Mouse (Mus musculus): ENCODE results near the gene Shmt1. TPM values are rescaled to one million over a fixed set of nuclear protein-coding genes. Genes with fewer than 3 reads are reported as not detected.

Shmt1 gene
- polyA plus RNA-seq, 1 experiment = 15.3 TPM

GRCm38 (mm10) chr11:60796342-60796741 is 15.2 kb downstream of the Shmt1 start:
- TF ChIP-seq CTCF (IDR thresholded peaks at IDR 0.05; ENCODE audit: extremely low read depth, insufficient read length, insufficient replicate concordance, low read depth, low read length) (no peak), POLR2A (IDR thresholded peaks at IDR 0.05; ENCODE audit: low read depth, low read length) (no peak)
- no peak overlapping the region for H3K4me3 ChIP-seq (ENCODE audit: low read depth, low read length)
- no peaks in the 10 kb centered on the region for H3K27me3 ChIP-seq (ENCODE audit: control insufficient read depth, insufficient read depth, low read length)
- H3K27ac ChIP-seq (ENCODE audit: insufficient read depth, low read depth, low read length) = no peak overlapping the region
- 84% methylated on average over 11 of the region's 11 CpGs for WGBS
- H3K36me3 ChIP-seq (ENCODE audit: control insufficient read depth, insufficient read depth, low read length) = peaks cover 27% of the 10 kb centered on the region
- no peaks in the 10 kb centered on the region for H3K4me1 ChIP-seq (ENCODE audit: control insufficient read depth, insufficient read depth, insufficient read length, low read length)

GRCm38 (mm10) chr11:60790472-60790871 is 21.0 kb downstream of the Shmt1 start:
- no peaks in the 10 kb centered on the region for H3K27me3 ChIP-seq (ENCODE audit: control insufficient read depth, insufficient read depth, low read length)
- H3K27ac ChIP-seq (ENCODE audit: insufficient read depth, low read depth, low read length) = no peak overlapping the region
- H3K4me3 ChIP-seq (ENCODE audit: low read depth, low read length) = no peak overlapping the region
- H3K4me1 ChIP-seq (ENCODE audit: control insufficient read depth, insufficient read depth, insufficient read length, low read length) = no peaks in the 10 kb centered on the region
- TF ChIP-seq POLR2A (IDR thresholded peaks at IDR 0.05; ENCODE audit: low read depth, low read length) (no peak), CTCF (IDR thresholded peaks at IDR 0.05; ENCODE audit: extremely low read depth, insufficient read length, insufficient replicate concordance, low read depth, low read length) (no peak)
- 66% methylated on average over 2 of the region's 2 CpGs for whole genome bisulfite sequencing
- H3K36me3 ChIP-seq (ENCODE audit: control insufficient read depth, insufficient read depth, low read length) = peaks cover 58% of the 10 kb centered on the region

DNA sequence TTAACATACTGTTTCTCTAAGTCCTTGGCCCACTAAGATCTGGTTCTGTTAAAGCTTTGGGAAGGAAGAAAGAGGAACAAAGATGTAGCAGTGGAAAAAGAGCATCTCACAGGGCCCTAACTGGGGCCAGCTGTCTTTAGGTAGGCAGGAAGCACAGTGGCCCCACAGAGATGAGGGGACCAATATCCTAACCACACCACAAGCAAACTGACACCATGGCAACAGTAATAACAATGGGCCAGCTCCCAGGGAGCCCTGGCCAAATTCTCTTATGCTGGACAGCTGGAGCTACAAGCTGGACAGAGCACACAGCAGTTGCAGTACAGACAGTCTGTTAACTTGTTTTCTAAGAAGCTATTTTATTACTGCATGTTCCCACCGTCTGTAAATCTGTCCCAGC is 23.9 kb downstream of the Shmt1 start:
- Histone ChIP-seq H3K27me3 (ENCODE audit: control insufficient read depth, insufficient read depth, low read length) (no peaks in the 10 kb centered on the region), H3K36me3 (ENCODE audit: control insufficient read depth, insufficient read depth, low read length) (peaks cover 73% of the 10 kb centered on the region), H3K27ac (ENCODE audit: insufficient read depth, low read depth, low read length) (no peak overlapping the region), H3K4me3 (ENCODE audit: low read depth, low read length) (no peak overlapping the region), H3K4me1 (ENCODE audit: control insufficient read depth, insufficient read depth, insufficient read length, low read length) (no peaks in the 10 kb centered on the region)
- no peak for TF ChIP-seq POLR2A (IDR thresholded peaks at IDR 0.05; ENCODE audit: low read depth, low read length)
- TF ChIP-seq CTCF (IDR thresholded peaks at IDR 0.05; ENCODE audit: extremely low read depth, insufficient read length, insufficient replicate concordance, low read depth, low read length) = no peak
- 45% methylated on average over 1 of the region's 1 CpGs for WGBS

DNA sequence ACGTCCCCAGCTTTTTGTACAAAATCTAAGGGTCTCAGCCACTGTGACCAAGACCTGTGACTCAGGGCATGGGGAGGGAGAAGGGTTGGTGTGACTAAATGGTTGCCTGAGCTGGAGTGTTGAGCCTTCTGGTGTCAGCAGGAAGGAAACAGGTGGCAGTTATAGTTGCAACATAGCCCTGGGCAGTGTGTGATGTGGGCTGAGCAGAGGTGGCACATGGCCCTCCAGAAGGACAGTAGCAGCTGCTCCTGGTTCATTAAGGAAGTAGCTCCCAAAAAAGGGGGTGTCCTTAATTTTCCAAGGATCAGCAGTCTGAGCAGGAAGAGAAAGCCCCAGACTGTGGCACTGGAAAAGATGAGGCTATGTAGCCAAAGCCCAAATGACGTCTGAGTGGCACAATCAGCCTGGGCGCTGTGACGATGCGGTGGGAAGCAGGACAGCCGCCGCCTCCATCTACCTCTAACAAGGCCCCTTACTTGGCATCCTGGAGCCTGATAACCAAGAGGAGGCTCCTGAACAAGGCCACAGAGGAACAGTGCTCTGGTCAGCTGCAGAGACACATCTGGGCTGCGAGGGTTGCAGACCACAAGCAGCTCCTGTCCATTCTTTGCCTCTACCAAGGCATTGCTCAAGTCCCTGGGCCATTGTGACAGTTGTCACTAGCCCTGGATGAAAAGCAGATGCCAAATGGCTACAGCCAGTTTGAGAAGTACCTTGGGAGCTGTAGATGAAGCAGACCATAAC is 27.2 kb downstream of the Shmt1 start:
- no peaks in the 10 kb centered on the region for H3K27me3 ChIP-seq (ENCODE audit: control insufficient read depth, insufficient read depth, low read length)
- H3K4me1 ChIP-seq (ENCODE audit: control insufficient read depth, insufficient read depth, insufficient read length, low read length) = peaks cover 20% of the 10 kb centered on the region
- H3K36me3 ChIP-seq (ENCODE audit: control insufficient read depth, insufficient read depth, low read length) = peaks cover 58% of the 10 kb centered on the region
- H3K27ac ChIP-seq (ENCODE audit: insufficient read depth, low read depth, low read length) = no peak overlapping the region
- TF ChIP-seq CTCF (IDR thresholded peaks at IDR 0.05; ENCODE audit: extremely low read depth, insufficient read length, insufficient replicate concordance, low read depth, low read length) (no peak), POLR2A (IDR thresholded peaks at IDR 0.05; ENCODE audit: low read depth, low read length) (no peak)
- 78% methylated on average over 8 of the region's 8 CpGs for WGBS
- no peak overlapping the region for H3K4me3 ChIP-seq (ENCODE audit: low read depth, low read length)

- WGBS = 71% methylated on average over 10 of the region's 10 CpGs
- Histone ChIP-seq H3K4me1 (ENCODE audit: control insufficient read depth, insufficient read depth, insufficient read length, low read length) (peaks cover 32% of the 10 kb centered on the region), H3K27ac (ENCODE audit: insufficient read depth, low read depth, low read length) (no peak overlapping the region), H3K36me3 (ENCODE audit: control insufficient read depth, insufficient read depth, low read length) (peaks cover 19% of the 10 kb centered on the region), H3K4me3 (ENCODE audit: low read depth, low read length) (peak overlapping the region; percentile 24; the same call in 1 of the 2 replicates), H3K27me3 (ENCODE audit: control insufficient read depth, insufficient read depth, low read length) (no peaks in the 10 kb centered on the region)
- TF ChIP-seq CTCF (IDR thresholded peaks at IDR 0.05; ENCODE audit: extremely low read depth, insufficient read length, insufficient replicate concordance, low read depth, low read length) = no peak
- TF ChIP-seq POLR2A (IDR thresholded peaks at IDR 0.05; ENCODE audit: low read depth, low read length) = no peak
Observed at GRCm38 (mm10) chr11:60779673-60780189, 31.8 kb downstream of the Shmt1 start.

GRCm38 (mm10) chr11:60777801-60778370 is 33.6 kb downstream of the Shmt1 start:
- peaks cover 3% of the 10 kb centered on the region for H3K36me3 ChIP-seq (ENCODE audit: control insufficient read depth, insufficient read depth, low read length)
- H3K4me3 ChIP-seq (ENCODE audit: low read depth, low read length) = peak overlapping the region; percentile 78
- no peaks in the 10 kb centered on the region for H3K27me3 ChIP-seq (ENCODE audit: control insufficient read depth, insufficient read depth, low read length)
- TF ChIP-seq CTCF (IDR thresholded peaks at IDR 0.05; ENCODE audit: extremely low read depth, insufficient read length, insufficient replicate concordance, low read depth, low read length) (no peak), POLR2A (IDR thresholded peaks at IDR 0.05; ENCODE audit: low read depth, low read length) (no peak)
- peak overlapping the region; percentile 74 for H3K27ac ChIP-seq (ENCODE audit: insufficient read depth, low read depth, low read length)
- WGBS = 18% methylated on average over 16 of the region's 16 CpGs
- H3K4me1 ChIP-seq (ENCODE audit: control insufficient read depth, insufficient read depth, insufficient read length, low read length) = peaks cover 32% of the 10 kb centered on the region
